Mouse (Mus musculus) heart, adult 2 months (tissue): ENCODE measurements around the gene Pnkd. TPM values are rescaled to one million over a fixed set of nuclear protein-coding genes. Genes with fewer than 3 reads are reported as not detected.
"Not testable (repeated sequence)": the region's sequence is repeated elsewhere in the genome, so short reads cannot be mapped to it uniquely, and the experiment has no call there.

Experiments
- DNase-seq, 2 experiments: peaks; one replicate each; pipeline ENCODE4 v3.0.0; 2021
- H3K27ac ChIP-seq: fragments of 200-600 bp; 2 replicates; pipeline ENCODE4 v1.8.1; 2022
- H3K27me3 ChIP-seq: fragments of 200-500 bp; 2 replicates; pipeline ENCODE4 v1.6.1; 2012; ENCODE audit warnings: mild to moderate bottlenecking, low read length, inconsistent platforms, mixed read lengths; ENCODE audit not compliant: control insufficient read depth, insufficient read depth
- H3K36me3 ChIP-seq: fragments of 200-500 bp; 2 replicates; pipeline ENCODE4 v1.6.1; 2012; ENCODE audit warnings: low read length, inconsistent platforms; ENCODE audit not compliant: control insufficient read depth, insufficient read depth
- H3K4me1 ChIP-seq: fragments of 200-500 bp; 2 replicates; pipeline ENCODE4 v1.6.1; 2011; ENCODE audit warnings: low read length; ENCODE audit not compliant: control insufficient read depth, insufficient read depth
- H3K4me3 ChIP-seq: fragments of 200-600 bp; 2 replicates; pipeline ENCODE4 v1.8.1; 2022
- H3K79me2 ChIP-seq: fragments of 200-500 bp; replicated peaks from 2 replicates; pipeline ENCODE4 v1.6.1; 2012; ENCODE audit warnings: mild to moderate bottlenecking, inconsistent platforms, low read length, moderate library complexity, mixed read lengths; ENCODE audit not compliant: control insufficient read depth, insufficient read depth
- H3K9ac ChIP-seq: fragments of 200-500 bp; 2 replicates; pipeline ENCODE4 v1.6.1; 2012; ENCODE audit warnings: low read depth, mild to moderate bottlenecking, control low read depth, inconsistent platforms, low read length, mixed read lengths
- CTCF ChIP-seq: fragments of 200-600 bp; IDR thresholded peaks from 2 replicates; pipeline ENCODE4 v1.8.1; 2022; ENCODE audit warnings: antibody characterized with exemption, mild to moderate bottlenecking, moderate library complexity
- EP300 ChIP-seq: fragments of 200-500 bp; IDR thresholded peaks from 2 replicates; pipeline ENCODE4 v1.6.1; 2011; ENCODE audit warnings: low read depth, low read length, control low read depth; ENCODE audit not compliant: insufficient read depth
- POLR2A ChIP-seq: fragments of 200-500 bp; IDR thresholded peaks from 2 replicates; pipeline ENCODE4 v1.6.1; 2011; ENCODE audit warnings: mild to moderate bottlenecking, low read depth, low read length, control low read depth; ENCODE audit not compliant: insufficient read depth
- WGBS: fragments of 180-500 bp; shearing (Covaris S2); methylation state at CpG from one replicate; pipeline ENCODE4 v1.1.7; 2018; 5-methylcytosine and 5-hydroxymethylcytosine counted together
- intact Hi-C: fragments of 180-260 bp; cut with DNase I; formaldehyde crosslinking; loops from one replicate; pipeline ENCODE4 v1.15.1; 2025
- polyA plus RNA-seq: library from polyadenylated mRNA; depleted of rRNA; stranded (reverse); fragments of >200 nt; gene quantifications from 2 replicates; pipeline ENCODE4 v1.2.3, GENCODE M21; 2012
- total RNA-seq, 2 experiments: library from RNA; stranded (reverse); gene quantifications; 2 replicates each; pipeline ENCODE4 v1.2.3; 2021

Pnkd gene
- total and polyA plus RNA-seq, 3 experiments, result 113 to 140 (median 126) TPM

DNA sequence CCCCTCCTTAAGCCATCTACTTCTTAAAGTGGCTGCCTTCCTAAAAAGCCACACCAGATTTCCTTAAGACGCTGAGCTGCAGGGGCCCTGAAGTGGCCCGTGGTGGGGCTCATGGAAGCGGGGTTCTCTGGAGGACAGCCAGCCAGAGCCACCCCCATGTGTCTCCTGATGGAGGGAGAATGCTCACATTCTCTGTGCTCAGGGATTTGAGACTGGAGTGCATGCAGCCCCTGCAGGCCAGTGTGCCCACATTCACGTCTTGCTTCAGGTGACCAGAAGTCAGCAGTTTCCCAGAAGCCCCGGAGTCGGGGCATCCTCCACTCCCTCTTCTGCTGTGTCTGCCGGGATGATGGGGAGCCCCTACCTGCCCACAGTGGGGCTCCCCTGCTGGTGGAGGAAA is 108.3 kb downstream of the Pnkd start:
- Histone ChIP-seq H3K27ac (peak overlapping the region; percentile 99), H3K9ac (peak overlapping the region; percentile 92), H3K79me2 (peaks cover 7% of the 10 kb centered on the region; the same call in 1 of the 2 replicates), H3K36me3 (no peaks in the 10 kb centered on the region), H3K27me3 (no peaks in the 10 kb centered on the region; the same call in 1 of the 2 replicates), H3K4me3 (peak overlapping the region; percentile 94), H3K4me1 (peaks cover 6% of the 10 kb centered on the region; the same call in 1 of the 2 replicates)
- intact Hi-C loops, result loop anchor here (2.0 to 10.0 kb wide), 2 partner anchors 156 to 192 kb away; partner anchors contain the start of genes Arpc2, Bcs1l and Zfp142
- WGBS, result 35% methylated on average over 7 of the region's 7 CpGs
- peak; percentile 8; the same call in 1 of the 2 replicates for TF ChIP-seq CTCF
- no peak for TF ChIP-seq EP300
- DNase-seq, result no peak

DNA sequence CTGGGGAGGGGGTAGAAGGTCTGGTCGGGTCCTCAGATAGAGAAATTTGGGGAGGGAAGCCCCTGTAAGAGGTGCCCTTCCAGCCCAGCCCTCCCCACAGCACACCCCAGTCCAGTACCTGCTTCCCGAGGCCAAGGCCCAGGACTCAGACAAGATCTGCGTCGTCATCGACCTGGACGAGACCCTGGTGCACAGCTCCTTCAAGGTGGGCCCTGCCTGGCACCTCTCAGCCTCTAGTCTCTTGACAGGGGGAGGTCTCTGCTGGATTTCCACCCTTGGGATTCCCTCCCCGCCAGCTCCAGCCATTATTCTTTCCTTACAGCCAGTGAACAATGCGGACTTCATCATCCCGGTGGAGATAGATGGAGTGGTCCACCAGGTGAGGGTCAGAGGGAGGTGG is 109.0 kb downstream of the Pnkd start:
- no peak for DNase-seq
- Histone ChIP-seq H3K9ac (no peak overlapping the region), H3K36me3 (no peaks in the 10 kb centered on the region), H3K27ac (no peak overlapping the region), H3K79me2 (peaks cover 7% of the 10 kb centered on the region; the same call in 1 of the 2 replicates), H3K4me3 (no peak overlapping the region), H3K27me3 (no peaks in the 10 kb centered on the region; the same call in 1 of the 2 replicates), H3K4me1 (peaks cover 6% of the 10 kb centered on the region; the same call in 1 of the 2 replicates)
- intact Hi-C loops, result loop anchor here (2.0 to 10.0 kb wide), 2 partner anchors 157 to 191 kb away; partner anchors contain the start of genes Arpc2, Bcs1l and Zfp142
- WGBS, result 77% methylated on average over 9 of the region's 9 CpGs
- TF ChIP-seq EP300 (no peak), CTCF (no peak), POLR2A (no peak)

DNA sequence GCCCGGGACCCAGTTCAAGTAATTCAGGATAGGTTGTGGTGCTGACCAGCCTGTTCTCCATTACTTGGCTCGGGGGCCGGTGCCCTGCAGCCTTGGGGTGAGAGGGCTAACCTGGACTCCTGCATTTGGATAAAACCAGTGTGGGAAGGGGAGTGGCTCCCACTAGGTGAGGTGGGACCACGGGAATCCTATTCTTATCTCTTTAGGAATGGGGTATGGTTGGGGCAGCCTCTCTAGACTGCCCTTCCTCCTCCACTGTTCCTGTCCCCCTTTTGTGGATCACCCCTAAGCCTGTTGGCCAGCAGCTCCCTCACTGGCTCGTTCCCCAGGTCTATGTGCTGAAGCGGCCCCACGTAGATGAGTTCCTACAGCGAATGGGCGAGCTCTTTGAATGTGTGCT is 109.6 kb downstream of the Pnkd start:
- Histone ChIP-seq H3K9ac (no peak overlapping the region), H3K27ac (no peak overlapping the region), H3K4me3 (no peak overlapping the region), H3K27me3 (no peaks in the 10 kb centered on the region; the same call in 1 of the 2 replicates), H3K79me2 (peaks cover 7% of the 10 kb centered on the region; the same call in 1 of the 2 replicates), H3K36me3 (no peaks in the 10 kb centered on the region), H3K4me1 (peaks cover 6% of the 10 kb centered on the region; the same call in 1 of the 2 replicates)
- no peak for TF ChIP-seq POLR2A
- DNase-seq, result no peak
- 83% methylated on average over 9 of the region's 9 CpGs for WGBS
- intact Hi-C loops, result loop anchor here (10.0 kb wide), 1 partner anchor 190 kb away; the partner anchor contains the start of genes Bcs1l and Zfp142

DNA sequence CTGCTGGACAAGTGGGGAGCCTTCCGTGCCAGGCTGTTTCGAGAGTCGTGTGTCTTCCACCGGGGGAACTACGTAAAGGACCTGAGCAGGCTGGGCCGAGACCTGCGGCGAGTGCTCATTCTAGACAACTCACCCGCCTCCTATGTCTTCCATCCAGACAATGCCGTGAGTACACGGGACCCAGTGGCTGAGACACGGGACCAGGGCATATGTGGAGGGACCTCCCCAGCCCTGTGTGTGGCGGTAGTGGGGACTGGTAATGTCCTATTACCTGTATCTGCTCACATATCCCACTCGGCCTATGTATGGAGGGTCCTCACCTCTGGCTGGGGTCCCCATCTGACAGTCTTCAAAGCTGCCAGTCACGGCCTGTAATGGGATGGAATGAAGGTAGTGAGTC is 110.1 kb downstream of the Pnkd start:
- Histone ChIP-seq H3K27ac (no peak overlapping the region), H3K36me3 (no peaks in the 10 kb centered on the region), H3K79me2 (peaks cover 7% of the 10 kb centered on the region; the same call in 1 of the 2 replicates), H3K4me1 (peaks cover 6% of the 10 kb centered on the region; the same call in 1 of the 2 replicates), H3K9ac (no peak overlapping the region), H3K27me3 (no peaks in the 10 kb centered on the region; the same call in 1 of the 2 replicates), H3K4me3 (no peak overlapping the region)
- TF ChIP-seq EP300 (no peak), POLR2A (no peak), CTCF (no peak)
- intact Hi-C loops, result loop anchor here (10.0 kb wide), 1 partner anchor 190 kb away; the partner anchor contains the start of genes Bcs1l and Zfp142
- DNase-seq, result no peak
- 94% methylated on average over 15 of the region's 15 CpGs for WGBS

DNA sequence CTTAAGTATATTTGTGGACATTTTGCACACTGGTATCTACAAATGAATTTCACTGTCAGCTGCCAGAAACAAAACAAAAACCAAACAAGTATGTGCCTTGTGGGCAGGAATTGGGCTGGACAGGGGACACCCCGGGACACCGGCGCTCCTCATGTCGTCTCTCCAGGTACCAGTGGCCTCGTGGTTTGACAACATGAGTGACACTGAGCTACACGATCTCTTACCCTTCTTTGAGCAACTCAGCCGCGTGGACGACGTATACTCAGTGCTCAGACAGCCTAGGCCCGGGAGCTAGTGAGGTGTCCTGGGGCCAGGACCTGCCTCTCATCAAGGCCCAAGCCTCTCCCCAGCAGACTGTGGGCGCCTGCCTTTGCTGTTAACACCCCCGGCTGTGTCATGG is 110.6 kb downstream of the Pnkd start:
- Histone ChIP-seq H3K4me1 (peaks cover 6% of the 10 kb centered on the region; the same call in 1 of the 2 replicates), H3K4me3 (no peak overlapping the region), H3K36me3 (no peaks in the 10 kb centered on the region), H3K27ac (no peak overlapping the region), H3K9ac (no peak overlapping the region), H3K79me2 (peaks cover 7% of the 10 kb centered on the region; the same call in 1 of the 2 replicates), H3K27me3 (no peaks in the 10 kb centered on the region; the same call in 1 of the 2 replicates)
- TF ChIP-seq POLR2A, result no peak
- TF ChIP-seq EP300, result no peak
- TF ChIP-seq CTCF, result no peak
- intact Hi-C loops, result loop anchor here (10.0 kb wide), 1 partner anchor 190 kb away; the partner anchor contains the start of genes Bcs1l and Zfp142
- WGBS, result 85% methylated on average over 12 of the region's 13 CpGs
- DNase-seq, result no peak

DNA sequence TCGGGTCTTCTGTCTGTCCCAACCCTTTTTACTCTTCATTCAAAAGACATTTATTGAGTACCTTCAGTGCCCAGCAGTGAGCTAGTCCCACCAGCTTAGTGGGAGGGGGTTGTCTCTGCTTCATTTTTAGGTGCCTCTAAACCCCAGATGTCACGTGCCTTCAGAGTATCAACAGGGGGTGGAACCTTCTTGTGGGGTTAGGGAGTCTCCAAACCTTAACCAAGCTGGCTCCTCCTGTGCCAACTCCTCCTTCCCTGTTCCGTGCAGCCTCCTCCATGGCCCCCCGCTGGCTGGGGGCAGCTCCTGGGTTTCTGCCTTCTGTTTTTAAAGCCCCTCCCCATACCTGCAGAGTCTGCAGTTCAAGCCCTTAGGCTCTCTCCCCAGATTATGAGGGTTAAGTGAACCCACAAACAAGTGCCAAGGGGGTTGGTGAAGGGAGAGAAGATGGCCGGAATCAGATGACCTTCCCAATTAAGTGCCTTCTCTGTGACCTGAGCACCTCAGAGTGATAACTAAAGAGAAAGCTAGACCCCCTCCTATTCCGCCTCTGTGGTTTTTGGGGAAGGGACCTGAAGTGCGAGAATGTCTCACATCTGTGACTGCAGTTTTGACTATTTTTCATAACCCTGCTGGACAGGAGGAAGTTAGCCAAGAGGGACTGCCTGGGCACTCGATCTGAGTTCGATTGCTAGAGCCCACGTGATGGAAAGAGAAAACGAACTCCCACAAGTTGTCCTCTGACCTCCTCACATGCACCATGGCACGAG is 111.9 kb downstream of the Pnkd start:
- peak overlapping the region; percentile 45 for H3K9ac ChIP-seq
- not testable (repeated sequence) for H3K79me2 ChIP-seq, H3K36me3 ChIP-seq, H3K27me3 ChIP-seq, H3K4me1 ChIP-seq
- intact Hi-C loops, result loop anchor here (10.0 kb wide), 1 partner anchor 188 kb away; the partner anchor contains the start of genes Bcs1l and Zfp142
- peak in 1 of 2 experiments; percentile 54 for DNase-seq
- peak overlapping the region; percentile 95 for H3K27ac ChIP-seq
- WGBS, result 16% methylated on average over 12 of the region's 12 CpGs
- H3K4me3 ChIP-seq, result peak overlapping the region; percentile 33; the same call in 1 of the 2 replicates
